Mouse (Mus musculus) ES-E14 (cell line): ENCODE measurements around the gene Urah.

Experiments
- CHD2 ChIP-seq: IDR thresholded peaks from 2 replicates; pipeline ENCODE4 v1.6.1; 2014; ENCODE audit warnings: mild to moderate bottlenecking, low read depth, low read length, inconsistent platforms
- HCFC1 ChIP-seq: IDR thresholded peaks from 2 replicates; pipeline ENCODE4 v1.6.1; 2012; ENCODE audit warnings: low read length, inconsistent platforms, borderline replicate concordance; ENCODE audit not compliant: insufficient read depth
- MAFK ChIP-seq: IDR thresholded peaks from 2 replicates; pipeline ENCODE4 v1.6.1; 2014; ENCODE audit warnings: mild to moderate bottlenecking, low read depth, low read length, inconsistent platforms; ENCODE audit not compliant: insufficient read depth
- ZNF384 ChIP-seq: IDR thresholded peaks from 2 replicates; pipeline ENCODE4 v1.6.1; 2012; ENCODE audit warnings: low read depth, low read length, inconsistent platforms

DNA sequence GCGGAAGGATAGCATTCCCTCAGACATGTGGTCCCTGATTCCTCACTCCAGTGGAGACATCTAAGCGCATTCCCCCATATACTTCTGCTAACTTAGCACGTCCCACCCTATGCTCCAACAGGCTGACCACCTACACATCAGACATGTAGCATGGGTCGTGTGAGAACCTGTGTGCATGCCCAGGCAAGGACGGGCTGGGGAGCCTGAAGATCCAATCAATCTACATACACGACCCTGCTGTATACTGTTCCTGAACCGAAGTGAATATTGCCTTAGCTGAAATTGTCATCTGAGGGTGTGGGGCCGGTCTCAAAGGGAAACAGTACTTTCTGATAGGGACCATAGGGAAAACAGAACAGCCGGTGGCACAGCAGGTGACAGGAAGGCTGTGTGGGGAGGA, 20.4 kb downstream of the Urah start:
- TF ChIP-seq CHD2: no peak
- no peak for TF ChIP-seq ZNF384
- TF ChIP-seq HCFC1: no peak
- no peak for TF ChIP-seq MAFK
